ENCODE assay signal across 9 mouse cellular contexts in the genomic region with DNA sequence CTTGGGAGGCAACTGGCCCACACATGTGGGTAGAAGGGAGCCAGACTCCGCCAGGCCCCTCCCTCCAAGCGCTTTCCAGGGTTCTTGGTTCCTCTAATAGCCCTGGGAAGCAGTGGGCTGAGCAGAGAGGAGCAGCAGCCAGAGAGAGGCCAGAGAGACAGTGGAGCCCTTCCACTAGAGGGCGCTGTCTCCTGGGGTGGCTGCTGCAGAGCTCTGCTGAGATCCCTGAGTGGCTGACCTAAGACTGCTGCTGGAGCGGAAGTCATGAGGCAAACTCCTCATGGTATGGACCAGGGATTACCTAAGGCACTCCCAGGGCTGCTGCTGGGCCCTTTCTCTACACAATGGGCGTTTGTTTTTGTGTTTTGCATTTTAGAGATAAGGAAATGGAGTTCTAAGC. TPM values are rescaled to one million over a fixed set of nuclear protein-coding genes. Genes with fewer than 3 reads are reported as not detected.
DNase-seq lines count a peak whose midpoint lies in the region; ATAC-seq and TF ChIP-seq lines count a peak whose summit lies in the region.
"Had no signal": no experiment of that assay in that cellular context is flagged by ENCODE, and none has a peak within 500 bp of the region (broad histone marks: within the 10 kb centered on the region; RNA-seq: fewer than 3 reads in every experiment).

No protein-coding gene starts in this region.

- DNase-seq in adrenal gland, adult 2 months, result peak; percentile 33
- DNase-seq in adrenal gland, postnatal 4 days (ENCODE audit: low spot score in 2 of 2), result no peak
- no peak for DNase-seq in lung, adult 2 months
- no peak for DNase-seq in lung, postnatal 36 days
- peak; percentile 59 for DNase-seq in adipocyte (ENCODE audit: low spot score)
- peak; percentile 59 for DNase-seq in naive thymus-derived CD4-positive, alpha-beta T cell, adult 2 months (ENCODE audit: low read depth)
- DNase-seq in frontal cortex, postnatal 10 days (ENCODE audit: low spot score in 2 of 2), result no peak
- DNase-seq: heart, postnatal 14 days had no signal

- 58% methylated on average over 5 of the region's 5 CpGs for WGBS in lung, adult 2 months
- WGBS in kidney, embryonic 16.5 days, result 62% methylated on average over 5 of the region's 5 CpGs

- H3K4me2 ChIP-seq in kidney, embryonic 16.5 days (replicated peaks; ENCODE audit: low read depth, low read length), result no peak overlapping the region

- no peaks in the 10 kb centered on the region for H3K36me3 ChIP-seq in kidney, embryonic 16.5 days (ENCODE audit: insufficient read depth, low read length)

- H3K9me3 ChIP-seq in kidney, embryonic 16.5 days (ENCODE audit: low read length), result no peaks in the 10 kb centered on the region

- no peak for ATAC-seq in kidney, embryonic 16.5 days (ENCODE audit: low FRiP score, low TSS enrichment)

- no peaks in the 10 kb centered on the region for H3K27me3 ChIP-seq in kidney, embryonic 16.5 days (ENCODE audit: insufficient read depth, low read length)

- TF ChIP-seq CTCF in lung, adult 2 months (IDR thresholded peaks at IDR 0.05; ENCODE audit: insufficient read depth, low read length), result peak; percentile 25

- no peaks in the 10 kb centered on the region for H3K4me1 ChIP-seq in lung, adult 2 months (ENCODE audit: control insufficient read depth, insufficient read depth, low read length)
- peaks cover 20% of the 10 kb centered on the region for H3K4me1 ChIP-seq in kidney, embryonic 16.5 days (ENCODE audit: insufficient read depth, low read length)

- H3K9ac ChIP-seq in kidney, embryonic 16.5 days (replicated peaks; ENCODE audit: low read length), result no peak overlapping the region

- H3K4me3 ChIP-seq in lung, adult 2 months (replicated peaks; ENCODE audit: extremely low read depth, low read depth, low read length), result no peak overlapping the region
- no peak overlapping the region for H3K4me3 ChIP-seq in kidney, embryonic 16.5 days (ENCODE audit: low read length)

- no peak overlapping the region for H3K27ac ChIP-seq in kidney, embryonic 16.5 days (ENCODE audit: low read length)

- TF ChIP-seq POLR2A in lung, adult 2 months (IDR thresholded peaks at IDR 0.05; ENCODE audit: borderline replicate concordance, extremely low read depth, low read depth, low read length), result no peak

RNA-seq across cellular contexts. Expression of gene Ephb2, which starts 20.4 kb away (rescaled TPM):
- 10 to 100 TPM; 18.1 to 26.2 TPM for total RNA-seq in adrenal gland, adult 2 months (2021)
- polyA plus RNA-seq in adrenal gland, adult 2 months (2012; rRNA removed), result 83.5 and 101 TPM in 2 replicates
- 10 to 100 TPM; 16.9 to 21.2 TPM for total RNA-seq in adrenal gland, postnatal 4 days (2021)
- polyA plus RNA-seq in lung, adult 2 months (2012; rRNA removed), result 4.6 and 6.8 TPM in 2 replicates
- polyA plus RNA-seq in kidney, embryonic 16.5 days (2015; fragmentation: Nextera tagmentation; extraction: Ambion mirVana), result 3.4 and 3.6 TPM in 2 replicates

Comparison
In these comparisons a context has a peak if more than half of its experiments do, and no peak if none do; other contexts are left out.
1. DNase-seq: peak in adrenal gland, adult 2 months (single experiment), adipocyte (single experiment) and naive thymus-derived CD4-positive, alpha-beta T cell, adult 2 months (single experiment); none in adrenal gland, postnatal 4 days (0 of 2), lung, adult 2 months (single experiment), lung, postnatal 36 days (single experiment) and frontal cortex, postnatal 10 days (0 of 2).
2. RNA of gene Ephb2, which starts 20.4 kb away (polyA plus RNA-seq): 83.5 to 101 TPM in adrenal gland, adult 2 months; 4.6 to 6.8 TPM in lung, adult 2 months and 3.4 to 3.6 TPM in kidney, embryonic 16.5 days; every median in the first group is over 10 times any median in the second.